Mouse (Mus musculus) midbrain, embryonic 16.5 days (tissue): ENCODE results near the gene Glyctk. TPM values are rescaled to one million over a fixed set of nuclear protein-coding genes. Genes with fewer than 3 reads are reported as not detected.
A peak's percentile ranks its signal among the peaks of the same experiment; 100 is the strongest.

Experiments used
- ATAC-seq: fragments of 200-750 bp; cut with Nextera tagmentation; 2 replicates; pipeline ENCODE4 v1.8.0; 2017; ENCODE audit warnings: moderate TSS enrichment
- H3K27ac ChIP-seq: fragments of 300-500 bp; sonication (generic); 2 replicates; pipeline ENCODE4 v1.5.1; 2014; ENCODE audit warnings: mild to moderate bottlenecking, low read length, mixed read lengths
- H3K27me3 ChIP-seq: fragments of 300-500 bp; sonication (generic); 2 replicates; pipeline ENCODE4 v1.6.1; 2014; ENCODE audit warnings: low read depth, low read length, mixed read lengths; ENCODE audit not compliant: control insufficient read depth, insufficient read depth
- H3K36me3 ChIP-seq: fragments of 300-500 bp; sonication (generic); 2 replicates; pipeline ENCODE4 v1.6.1; 2014; ENCODE audit warnings: mild to moderate bottlenecking, low read length, moderate library complexity, mixed read lengths; ENCODE audit not compliant: control insufficient read depth, insufficient read depth
- H3K4me1 ChIP-seq: fragments of 300-500 bp; sonication (generic); 2 replicates; pipeline ENCODE4 v1.6.1; 2014; ENCODE audit warnings: mild to moderate bottlenecking, low read length, mixed read lengths; ENCODE audit not compliant: control insufficient read depth, insufficient read depth
- H3K4me2 ChIP-seq: fragments of 300-500 bp; sonication (generic); 2 replicates; pipeline ENCODE4 v1.6.1; 2014; ENCODE audit warnings: mild to moderate bottlenecking, low read length, mixed read lengths
- H3K4me3 ChIP-seq: fragments of 300-500 bp; sonication (generic); 2 replicates; pipeline ENCODE4 v1.5.1; 2014; ENCODE audit warnings: low read depth, mild to moderate bottlenecking, low read length, moderate library complexity, mixed read lengths
- H3K9ac ChIP-seq: fragments of 300-500 bp; sonication (generic); 2 replicates; pipeline ENCODE4 v1.6.1; 2014; ENCODE audit warnings: low read depth, low read length, mixed read lengths
- H3K9me3 ChIP-seq: fragments of 300-500 bp; sonication (generic); replicated peaks from 2 replicates; pipeline ENCODE4 v1.6.1; 2014; ENCODE audit warnings: mild to moderate bottlenecking, low read length, mixed read lengths; ENCODE audit not compliant: control insufficient read depth, poor library complexity, severe bottlenecking
- WGBS: fragments of 180-500 bp; shearing (Covaris S2); extraction: QIAGEN DNeasy Blood & Tissue Kit; methylation state at CpG from one replicate; pipeline ENCODE4 v1.1.7; 2014; 5-methylcytosine and 5-hydroxymethylcytosine counted together
- microRNA counts: library from miRNA; unstranded; fragments of <30 nt; microRNA quantifications from one replicate; lab custom pipeline; 2016
- microRNA-seq: library from miRNA; unstranded; fragments of <30 nt; microRNA quantifications from one replicate; pipeline ENCODE4, GENCODE M21; 2017
- polyA plus RNA-seq: library from polyadenylated mRNA; unstranded; fragments of >200 nt; fragmentation: Nextera tagmentation; extraction: Ambion mirVana; gene quantifications from 2 replicates; pipeline ENCODE4 v1.2.1, GENCODE M21; 2015

The Glyctk gene
- polyA plus RNA-seq, 1 experiment from 2014 or later: 3.5 TPM

DNA sequence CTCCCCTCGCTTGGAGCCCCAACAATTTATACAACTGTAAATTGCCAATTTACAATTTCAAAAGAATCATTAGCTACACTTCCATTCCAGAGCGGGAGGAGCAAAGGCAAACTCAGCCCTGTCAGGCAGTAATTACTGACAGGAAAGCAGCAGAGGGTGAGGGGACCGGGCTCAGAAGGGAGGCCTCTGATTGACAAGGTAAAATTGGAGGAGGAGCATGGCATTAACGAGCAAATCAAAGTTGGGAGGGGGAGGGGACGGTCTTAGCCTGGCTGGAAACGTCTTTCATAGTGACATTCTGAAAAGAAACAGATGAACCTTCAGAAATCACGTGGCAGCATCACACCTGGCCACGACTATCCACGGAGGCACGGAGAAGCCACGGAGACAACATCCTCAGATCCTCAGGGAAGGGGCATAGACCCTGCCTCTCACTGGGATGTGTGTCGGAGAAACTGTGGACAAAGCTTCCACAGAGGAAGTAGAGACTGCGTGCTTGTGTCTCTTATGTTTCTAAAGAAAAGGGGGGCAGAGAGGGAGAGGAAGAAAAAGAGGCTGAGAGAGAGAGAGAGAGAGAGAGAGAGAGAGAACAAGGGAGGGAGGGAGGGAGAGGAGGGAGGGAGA lies 42.0 kb downstream of the Glyctk start:
- H3K27ac ChIP-seq: peak overlapping the region; percentile 15; the same call in 1 of the 2 replicates
- ATAC-seq: peak; percentile 61
- H3K4me2 ChIP-seq: peak overlapping the region; percentile 48
- 0 out of 2 replicates have a peak, but pooled peaks cover 2% of the 10 kb centered on the region for H3K4me1 ChIP-seq
- WGBS: 8% methylated on average over 13 of the region's 13 CpGs
- no peaks in the 10 kb centered on the region for H3K9me3 ChIP-seq
- no peaks in the 10 kb centered on the region for H3K36me3 ChIP-seq
- peak overlapping the region; percentile 27; the same call in 1 of the 2 replicates for H3K9ac ChIP-seq
- no peaks in the 10 kb centered on the region for H3K27me3 ChIP-seq
- H3K4me3 ChIP-seq: peak overlapping the region; percentile 21; the same call in 1 of the 2 replicates

DNA sequence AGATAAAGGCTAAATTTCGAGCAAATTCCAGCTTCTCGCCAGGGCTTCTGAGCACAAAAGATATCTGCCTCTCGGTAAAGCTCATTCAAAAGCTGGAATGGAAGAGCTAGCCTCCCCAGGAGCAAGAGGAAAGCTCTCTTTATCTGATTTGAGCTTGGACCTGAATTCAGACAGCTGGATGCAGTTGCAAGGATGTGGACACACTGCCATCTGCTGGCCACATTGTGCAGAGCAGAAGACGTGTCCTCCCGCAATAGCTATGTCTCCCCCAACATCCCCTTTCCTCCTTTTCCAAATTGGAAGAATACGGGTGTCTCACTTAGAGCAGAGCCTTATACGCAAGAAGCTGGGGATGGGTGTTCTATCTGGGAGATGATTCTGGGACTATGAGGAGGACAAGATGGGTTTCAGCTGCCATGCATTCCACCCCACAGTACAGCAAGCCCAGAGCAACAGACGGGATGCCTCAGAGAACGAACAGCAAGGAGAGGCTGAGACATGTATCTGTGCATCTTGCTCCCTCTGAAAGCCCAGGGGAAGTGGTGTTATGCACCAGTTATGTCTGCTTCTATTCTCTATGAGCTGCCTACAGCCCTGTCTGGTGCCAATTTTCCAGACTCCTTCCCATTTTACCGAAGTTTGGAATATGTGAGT lies 45.0 kb downstream of the Glyctk start:
- peak; percentile 54; the same call in 1 of the 2 replicates for ATAC-seq
- Histone ChIP-seq H3K27me3 (no peaks in the 10 kb centered on the region), H3K4me2 (no peak overlapping the region), H3K36me3 (no peaks in the 10 kb centered on the region), H3K4me3 (no peak overlapping the region), H3K9me3 (no peaks in the 10 kb centered on the region), H3K4me1 (0 out of 2 replicates have a peak, but pooled peaks cover 2% of the 10 kb centered on the region), H3K27ac (peak overlapping the region; percentile 61), H3K9ac (no peak overlapping the region)
- WGBS: 29% methylated on average over 10 of the region's 10 CpGs

DNA sequence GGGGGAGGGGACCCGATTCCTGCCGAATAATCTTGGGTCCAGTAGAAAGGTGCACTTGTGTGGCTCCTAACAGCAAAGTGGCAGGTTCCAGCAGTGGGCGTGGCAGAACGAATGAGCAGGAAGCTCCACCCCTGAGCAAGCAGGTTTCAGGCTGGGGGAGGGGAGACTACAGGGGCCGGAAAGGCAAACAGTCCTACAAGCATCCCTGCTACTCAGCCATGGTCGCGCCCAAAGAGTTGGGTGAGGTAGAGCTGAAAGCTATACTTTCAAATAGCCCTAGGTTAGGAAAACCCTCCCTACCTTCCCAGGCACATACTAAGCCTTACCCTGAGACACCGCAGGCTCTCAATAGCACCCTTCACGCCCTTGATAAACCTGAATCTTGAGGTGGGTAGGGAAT lies 51.7 kb downstream of the Glyctk start:
- Histone ChIP-seq H3K4me3 (no peak overlapping the region), H3K4me2 (no peak overlapping the region), H3K27me3 (no peaks in the 10 kb centered on the region), H3K4me1 (peaks cover 3% of the 10 kb centered on the region; the same call in 1 of the 2 replicates), H3K9me3 (no peaks in the 10 kb centered on the region), H3K36me3 (no peaks in the 10 kb centered on the region), H3K27ac (no peak overlapping the region), H3K9ac (no peak overlapping the region)
- ATAC-seq: no peak
- WGBS: 79% methylated on average over 9 of the region's 9 CpGs

DNA sequence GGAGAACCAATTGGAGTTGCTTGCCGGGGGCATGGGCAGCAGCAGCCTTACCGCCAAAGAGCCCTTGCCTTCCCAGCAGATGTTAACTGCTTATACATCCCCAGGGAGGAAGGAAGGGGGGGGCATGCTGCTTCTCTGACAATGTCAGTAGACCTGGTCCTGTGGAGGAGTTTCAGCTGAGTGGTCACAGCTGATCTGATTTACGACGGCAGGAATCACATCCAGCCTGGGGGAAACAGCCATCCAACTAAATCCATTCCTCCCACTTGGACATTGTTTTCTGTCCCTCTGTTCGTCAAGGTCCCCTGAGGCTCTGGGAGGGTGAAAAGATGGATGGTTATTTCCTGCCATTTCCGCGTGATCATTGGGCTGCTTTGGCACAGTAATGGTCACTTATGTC lies 53.5 kb downstream of the Glyctk start:
- no peak overlapping the region for H3K9ac ChIP-seq
- H3K4me2 ChIP-seq: no peak overlapping the region
- no peaks in the 10 kb centered on the region for H3K36me3 ChIP-seq
- peaks cover 15% of the 10 kb centered on the region for H3K4me1 ChIP-seq
- ATAC-seq: no peak
- no peaks in the 10 kb centered on the region for H3K27me3 ChIP-seq
- 78% methylated on average over 7 of the region's 7 CpGs for WGBS
- no peaks in the 10 kb centered on the region for H3K9me3 ChIP-seq
- H3K27ac ChIP-seq: no peak overlapping the region
- H3K4me3 ChIP-seq: no peak overlapping the region

MicroRNAs within 50 kb of the gene (microRNA counts, 519-probe panel; counts per million panel counts)
- microRNA mmu-let-7g (lab: Ali Mortazavi, UCI): 3,988 counts per million, percentile 98 among the panel's probes with 10 or more counts

Small RNAs within 50 kb of the gene (microRNA-seq; reads per million reads assigned to microRNA genes)
- gene Mir135a-1: 446 reads per million, percentile 71 among the genes with 10 or more reads in this experiment
- gene Mirlet7g: 71,863 reads per million, percentile 100 among the genes with 10 or more reads in this experiment

Other genes starting within 250 kb of the Glyctk start
- gene Col6a5, start 197.5 kb downstream of the Glyctk start, polyA plus RNA-seq: 0.29 and 0.82 TPM in 2 replicates
- gene Col6a4, start 61.4 kb downstream of the Glyctk start, polyA plus RNA-seq: 1.8 and 2.2 TPM in 2 replicates
- 35.5 and 35.9 TPM in 2 replicates for gene Wdr82, start 12.8 kb upstream of the Glyctk start, polyA plus RNA-seq
- 16.6 and 16.7 TPM in 2 replicates for gene Ppm1m, start 41.6 kb upstream of the Glyctk start, polyA plus RNA-seq
- 49.5 and 52.1 TPM in 2 replicates for gene Twf2, start 45.0 kb upstream of the Glyctk start, polyA plus RNA-seq
- gene Tlr9, start 64.5 kb upstream of the Glyctk start, polyA plus RNA-seq: not detected in 2 replicates
- gene Alas1, start 90.5 kb upstream of the Glyctk start, polyA plus RNA-seq: 108 and 112 TPM in 2 replicates
- gene Poc1a, start 122.9 kb upstream of the Glyctk start, polyA plus RNA-seq: 8.0 and 9.0 TPM in 2 replicates
- 12.3 and 13.2 TPM in 2 replicates for gene Dusp7, start 210.5 kb upstream of the Glyctk start, polyA plus RNA-seq